In genomic region chr2:146330772-146331281, GRCm38 (mm10) we compare ENCODE assay signal across 9 mouse cellular contexts.
DNase-seq lines count a peak whose midpoint lies in the region; ATAC-seq lines count a peak whose summit lies in the region.
"Had no signal": no experiment of that assay in that cellular context is flagged by ENCODE, and none has a peak within 500 bp of the region (broad histone marks: within the 10 kb centered on the region; RNA-seq: fewer than 3 reads in every experiment).

No protein-coding gene starts in this region.

- no peaks in the 10 kb centered on the region for H3K36me3 ChIP-seq in hindbrain, embryonic 13.5 days
- H3K36me3 ChIP-seq: embryonic facial prominence, embryonic 13.5 days had no signal

- H3K27me3 ChIP-seq in hindbrain, embryonic 13.5 days, result peaks cover 12% of the 10 kb centered on the region; the same call in 1 of the 2 replicates
- H3K27me3 ChIP-seq: embryonic facial prominence, embryonic 13.5 days had no signal

- ATAC-seq in hindbrain, embryonic 13.5 days (ENCODE audit: low FRiP score), result peak; percentile 88

- no peak overlapping the region for H3K4me2 ChIP-seq in hindbrain, embryonic 13.5 days
- H3K4me2 ChIP-seq: embryonic facial prominence, embryonic 13.5 days had no signal

- H3K4me1 ChIP-seq in hindbrain, embryonic 13.5 days (replicated peaks), result peaks cover 36% of the 10 kb centered on the region

- WGBS in hindbrain, embryonic 13.5 days, result 7% methylated on average over 8 of the region's 8 CpGs

- peak overlapping the region; percentile 60 for H3K27ac ChIP-seq in hindbrain, embryonic 13.5 days
- H3K27ac ChIP-seq: embryonic facial prominence, embryonic 13.5 days had no signal

- H3K9ac ChIP-seq in hindbrain, embryonic 13.5 days, result no peak overlapping the region
- H3K9ac ChIP-seq: embryonic facial prominence, embryonic 13.5 days had no signal

- intact Hi-C loops in heart, postnatal 10 days (cut with DNase I), result no loop called here
- intact Hi-C loops in heart, postnatal 25 days (cut with DNase I), result no loop called here
- intact Hi-C loops in left cerebral cortex, postnatal 4 days (cut with DNase I), result no loop called here

- no peaks in the 10 kb centered on the region for H3K9me3 ChIP-seq in hindbrain, embryonic 13.5 days
- H3K9me3 ChIP-seq: embryonic facial prominence, embryonic 13.5 days had no signal

- H3K4me3 ChIP-seq in hindbrain, embryonic 13.5 days, result no peak overlapping the region
- H3K4me3 ChIP-seq: embryonic facial prominence, embryonic 13.5 days had no signal

- DNase-seq in heart, postnatal 10 days, result peak; percentile 9 to 28
- no peak for DNase-seq in heart, postnatal 25 days (ENCODE audit: low spot score)
- DNase-seq in embryo, embryonic 10.5 days (ENCODE audit: low spot score), result peak; percentile 66
- DNase-seq in left cerebral cortex, postnatal 4 days, result peak; percentile 92
- peak; percentile 81 for DNase-seq in retina, adult 2 months (ENCODE audit: low read depth, low spot score)
- no peak for DNase-seq in ovary, adult 18-20 months (ENCODE audit: low spot score)
- DNase-seq in spleen, postnatal 4 days (ENCODE audit: low spot score in 2 of 2), result no peak

Comparison
In these comparisons a context has a peak if more than half of its experiments do, and no peak if none do; other contexts are left out.
1. DNase-seq: peak in heart, postnatal 10 days (2 of 2), embryo, embryonic 10.5 days (single experiment), left cerebral cortex, postnatal 4 days (single experiment) and retina, adult 2 months (single experiment); none in heart, postnatal 25 days (single experiment), ovary, adult 18-20 months (single experiment) and spleen, postnatal 4 days (0 of 2).